Mouse (Mus musculus) forebrain, embryonic 10.5 days (tissue): ENCODE data around the gene Tbc1d9. TPM values are rescaled to one million over a fixed set of nuclear protein-coding genes. Genes with fewer than 3 reads are reported as not detected.
A peak's percentile ranks its signal among the peaks of the same experiment; 100 is the strongest.

Experiments
- DNase-seq: peaks from one replicate; pipeline ENCODE4 v3.0.0-alpha.2; 2017; ENCODE audit warnings: low spot score; ENCODE audit errors: extremely low spot score
- H3K27ac ChIP-seq: fragments of 300-500 bp; sonication (generic); 2 replicates; pipeline ENCODE4 v1.5.1; 2016; ENCODE audit warnings: mild to moderate bottlenecking
- H3K27me3 ChIP-seq: fragments of 300-500 bp; sonication (generic); 2 replicates; pipeline ENCODE4 v1.6.1; 2016; ENCODE audit warnings: mild to moderate bottlenecking; ENCODE audit not compliant: poor library complexity, severe bottlenecking
- H3K36me3 ChIP-seq: fragments of 300-500 bp; sonication (generic); replicated peaks from 2 replicates; pipeline ENCODE4 v1.6.1; 2016; ENCODE audit warnings: mild to moderate bottlenecking, moderate library complexity
- H3K4me1 ChIP-seq: fragments of 300-500 bp; sonication (generic); 2 replicates; pipeline ENCODE4 v1.6.1; 2016
- H3K4me3 ChIP-seq: fragments of 300-500 bp; sonication (generic); 2 replicates; pipeline ENCODE4 v1.5.1; 2016; ENCODE audit warnings: mild to moderate bottlenecking, moderate library complexity
- H3K9me3 ChIP-seq: fragments of 300-500 bp; sonication (generic); 2 replicates; pipeline ENCODE4 v1.6.1; 2016; ENCODE audit warnings: mild to moderate bottlenecking, moderate library complexity
- WGBS: fragments of 180-500 bp; shearing (Covaris S2); methylation state at CpG from one replicate; pipeline ENCODE4 v1.1.7; 2016; 5-methylcytosine and 5-hydroxymethylcytosine counted together
- polyA plus RNA-seq: library from polyadenylated mRNA; unstranded; fragments of >200 nt; fragmentation: Nextera tagmentation; extraction: Ambion mirVana; gene quantifications from 2 replicates; pipeline ENCODE4 v1.2.1, GENCODE M21; 2016

The Tbc1d9 gene
- polyA plus RNA-seq, 1 experiment from 2014 or later, result 3.6 TPM

GRCm38 (mm10) chr8:83160613-83161012 lies 4.5 kb upstream of the Tbc1d9 start:
- Histone ChIP-seq H3K9me3 (no peaks in the 10 kb centered on the region), H3K4me1 (peaks cover 11% of the 10 kb centered on the region), H3K36me3 (no peaks in the 10 kb centered on the region), H3K27ac (no peak overlapping the region), H3K27me3 (no peaks in the 10 kb centered on the region), H3K4me3 (no peak overlapping the region)
- no peak for DNase-seq
- WGBS, result 64% methylated on average over 2 of the region's 2 CpGs

GRCm38 (mm10) chr8:83165931-83166867 lies 1.0 kb downstream of the Tbc1d9 start, which contains the start of gene Gm10645:
TSS of gene Gm10645 (minus strand) at chr8:83166170.
- no peaks in the 10 kb centered on the region for H3K9me3 ChIP-seq
- peak within 1 kb of the TSS; percentile 78 for H3K4me3 ChIP-seq
- no peaks in the 10 kb centered on the region for H3K27me3 ChIP-seq
- H3K4me1 ChIP-seq, result peaks cover 35% of the 10 kb centered on the region
- H3K36me3 ChIP-seq, result no peaks in the 10 kb centered on the region
- peak within 1 kb of the TSS; percentile 96 for H3K27ac ChIP-seq
- 3% methylated on average over 54 of the region's 54 CpGs for WGBS
- DNase-seq, result peak; percentile 62

- 43% methylated on average over 3 of the region's 3 CpGs for WGBS
- Histone ChIP-seq H3K27me3 (no peaks in the 10 kb centered on the region), H3K9me3 (no peaks in the 10 kb centered on the region), H3K27ac (no peak overlapping the region; the same call in 1 of the 2 replicates), H3K4me3 (peak overlapping the region; percentile 78; the same call in 1 of the 2 replicates), H3K36me3 (no peaks in the 10 kb centered on the region), H3K4me1 (peaks cover 35% of the 10 kb centered on the region)
- DNase-seq, result no peak
These were observed 2.8 kb downstream of the Tbc1d9 start for GRCm38 (mm10) chr8:83167932-83168331.

- no peaks in the 10 kb centered on the region for H3K9me3 ChIP-seq
- WGBS, result 94% methylated on average over 3 of the region's 3 CpGs
These were observed 4.0 kb downstream of the Tbc1d9 start for GRCm38 (mm10) chr8:83169127-83169526.

GRCm38 (mm10) chr8:83169709-83170108 lies 4.6 kb downstream of the Tbc1d9 start:
- Histone ChIP-seq H3K27me3 (no peaks in the 10 kb centered on the region), H3K4me1 (peaks cover 32% of the 10 kb centered on the region), H3K9me3 (no peaks in the 10 kb centered on the region), H3K36me3 (no peaks in the 10 kb centered on the region), H3K27ac (no peak overlapping the region), H3K4me3 (no peak overlapping the region)
- no peak for DNase-seq
- 87% methylated on average over 2 of the region's 2 CpGs for WGBS

More at GRCm38 (mm10) chr8:83169127-83169526, 4.0 kb downstream of the Tbc1d9 start:
- no peaks in the 10 kb centered on the region for H3K36me3 ChIP-seq
- DNase-seq, result no peak
- H3K27ac ChIP-seq, result no peak overlapping the region
- no peaks in the 10 kb centered on the region for H3K27me3 ChIP-seq
- peaks cover 35% of the 10 kb centered on the region for H3K4me1 ChIP-seq
- H3K4me3 ChIP-seq, result no peak overlapping the region

- peaks cover 31% of the 10 kb centered on the region for H3K4me1 ChIP-seq
- H3K27ac ChIP-seq, result 0 out of 2 replicates have a peak overlapping the region, but pooled peaks have one; percentile 15
- no peaks in the 10 kb centered on the region for H3K9me3 ChIP-seq
- no peak overlapping the region for H3K4me3 ChIP-seq
- WGBS, result 55% methylated on average over 6 of the region's 6 CpGs
- DNase-seq, result no peak
- no peaks in the 10 kb centered on the region for H3K36me3 ChIP-seq
- no peaks in the 10 kb centered on the region for H3K27me3 ChIP-seq
These were observed 5.7 kb downstream of the Tbc1d9 start for GRCm38 (mm10) chr8:83170894-83171293.

- DNase-seq, result no peak
- H3K4me1 ChIP-seq, result peaks cover 45% of the 10 kb centered on the region
These were observed 10.5 kb downstream of the Tbc1d9 start for GRCm38 (mm10) chr8:83175680-83176079.

GRCm38 (mm10) chr8:83176785-83177184 lies 11.6 kb downstream of the Tbc1d9 start:
- Histone ChIP-seq H3K27me3 (no peaks in the 10 kb centered on the region), H3K27ac (peak overlapping the region; percentile 79; the same call in 1 of the 2 replicates), H3K4me3 (no peak overlapping the region; the same call in 1 of the 2 replicates), H3K4me1 (peaks cover 44% of the 10 kb centered on the region), H3K36me3 (no peaks in the 10 kb centered on the region), H3K9me3 (no peaks in the 10 kb centered on the region)
- DNase-seq, result no peak
- 89% methylated on average over 2 of the region's 2 CpGs for WGBS

More at GRCm38 (mm10) chr8:83175680-83176079, 10.5 kb downstream of the Tbc1d9 start:
- Histone ChIP-seq H3K27ac (peak overlapping the region; percentile 40), H3K36me3 (no peaks in the 10 kb centered on the region), H3K4me3 (no peak overlapping the region), H3K9me3 (no peaks in the 10 kb centered on the region), H3K27me3 (no peaks in the 10 kb centered on the region)
- WGBS, result 85% methylated on average over 10 of the region's 10 CpGs

GRCm38 (mm10) chr8:83177317-83178195 lies 12.4 kb downstream of the Tbc1d9 start:
- peak overlapping the region; percentile 14; the same call in 1 of the 2 replicates for H3K4me3 ChIP-seq
- WGBS, result 12% methylated on average over 11 of the region's 11 CpGs
- H3K9me3 ChIP-seq, result no peaks in the 10 kb centered on the region
- H3K4me1 ChIP-seq, result peaks cover 50% of the 10 kb centered on the region
- H3K27me3 ChIP-seq, result no peaks in the 10 kb centered on the region
- no peaks in the 10 kb centered on the region for H3K36me3 ChIP-seq
- DNase-seq, result no peak
- peak overlapping the region; percentile 79 for H3K27ac ChIP-seq

- no peaks in the 10 kb centered on the region for H3K9me3 ChIP-seq
- H3K27ac ChIP-seq, result peak overlapping the region; percentile 79
- H3K4me1 ChIP-seq, result peaks cover 56% of the 10 kb centered on the region
- WGBS, result 14% methylated on average over 9 of the region's 9 CpGs
- DNase-seq, result no peak
- H3K4me3 ChIP-seq, result peak overlapping the region; percentile 14
- no peaks in the 10 kb centered on the region for H3K27me3 ChIP-seq
- no peaks in the 10 kb centered on the region for H3K36me3 ChIP-seq
These were observed 13.1 kb downstream of the Tbc1d9 start for GRCm38 (mm10) chr8:83178228-83178742.

GRCm38 (mm10) chr8:83181851-83182482 lies 16.8 kb downstream of the Tbc1d9 start:
- no peak overlapping the region for H3K4me3 ChIP-seq
- no peaks in the 10 kb centered on the region for H3K36me3 ChIP-seq
- DNase-seq, result no peak
- peaks cover 51% of the 10 kb centered on the region for H3K4me1 ChIP-seq
- H3K9me3 ChIP-seq, result no peaks in the 10 kb centered on the region
- no peaks in the 10 kb centered on the region for H3K27me3 ChIP-seq
- WGBS, result 85% methylated on average over 6 of the region's 6 CpGs
- H3K27ac ChIP-seq, result no peak overlapping the region

GRCm38 (mm10) chr8:83182784-83183183 lies 17.6 kb downstream of the Tbc1d9 start:
- Histone ChIP-seq H3K27me3 (no peaks in the 10 kb centered on the region), H3K4me1 (peaks cover 43% of the 10 kb centered on the region), H3K36me3 (no peaks in the 10 kb centered on the region), H3K27ac (no peak overlapping the region), H3K9me3 (no peaks in the 10 kb centered on the region), H3K4me3 (no peak overlapping the region)
- WGBS, result 89% methylated on average over 5 of the region's 5 CpGs
- no peak for DNase-seq
